ENCODE assay signal across 8 mouse cellular contexts in the genomic region with DNA sequence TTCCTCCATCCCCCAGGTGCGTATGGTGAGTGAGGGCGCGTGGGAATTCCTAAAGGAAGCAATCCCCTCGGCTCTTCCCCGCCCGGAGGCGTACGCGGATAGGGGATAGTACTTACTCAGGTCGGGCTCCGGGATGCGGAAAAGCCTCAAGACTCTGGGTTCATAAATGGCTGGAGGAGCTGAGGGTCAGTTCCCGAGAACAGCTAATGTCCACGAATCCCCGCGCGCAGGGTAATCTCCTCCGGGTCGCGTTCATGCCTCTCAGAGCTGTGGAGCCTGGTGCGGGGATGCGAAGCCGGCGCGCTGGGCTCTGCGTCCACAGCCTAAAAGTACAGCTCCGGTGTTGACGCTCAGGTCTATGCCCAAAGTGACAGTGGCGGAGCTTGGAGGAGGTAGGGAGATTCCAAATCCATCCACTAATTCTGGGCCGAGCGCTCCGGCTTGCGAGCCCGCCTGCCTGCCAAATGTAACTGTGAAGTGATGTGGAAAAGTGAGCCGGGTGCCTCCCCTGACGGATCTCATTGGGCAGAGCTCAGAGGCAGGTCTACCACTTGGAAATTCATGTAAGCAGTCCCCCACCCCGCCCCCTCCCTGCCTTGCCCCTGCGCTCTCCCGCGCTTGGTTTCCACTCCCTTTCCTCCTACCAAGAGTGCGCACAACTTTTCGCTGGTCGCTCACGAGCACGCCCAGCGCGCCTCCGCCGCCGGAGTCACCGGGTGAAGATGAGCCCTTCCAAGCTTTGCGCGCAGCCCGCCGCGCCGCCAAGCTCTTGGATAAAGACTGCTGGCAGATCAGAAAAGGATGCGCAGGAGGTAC. TPM values are rescaled to one million over a fixed set of nuclear protein-coding genes. Genes with fewer than 3 reads are reported as not detected.
DNase-seq lines count a peak whose midpoint lies in the region; ATAC-seq and TF ChIP-seq lines count a peak whose summit lies in the region.

TSS of gene Cdh8 (minus strand) at position 506 of the 816 bp plus-strand sequence.

- H3K4me2 ChIP-seq in intestine, postnatal 0 days (replicated peaks; ENCODE audit: low read depth) = peak within 1 kb of the TSS; percentile 55

- peak within 1 kb of the TSS; percentile 26 for H3K4me3 ChIP-seq in intestine, postnatal 0 days (ENCODE audit: low read depth, low read length)
- 0 out of 2 replicates have a peak within 1 kb of the TSS, but pooled peaks have one; percentile 13 for H3K4me3 ChIP-seq in small intestine, adult 2 months (ENCODE audit: low read depth, low read length)

- peak; percentile 5 for DNase-seq in adrenal gland, postnatal 25 days
- no peak for DNase-seq in adrenal gland, adult 2 months
- DNase-seq in cerebellum, adult 9-10 months = peak; percentile 91
- DNase-seq in lung, postnatal 10 days = peak; percentile 1

- peaks cover 33% of the 10 kb centered on the region for H3K27me3 ChIP-seq in intestine, postnatal 0 days (replicated peaks; ENCODE audit: control insufficient read depth, insufficient read depth, low read length)
- H3K27me3 ChIP-seq in small intestine, adult 2 months (ENCODE audit: control insufficient read depth, insufficient read depth, low read length) = no peaks in the 10 kb centered on the region

- no peak for TF ChIP-seq POLR2A in small intestine, adult 2 months (IDR thresholded peaks at IDR 0.05; ENCODE audit: low read depth, low read length)

- H3K36me3 ChIP-seq in intestine, postnatal 0 days (ENCODE audit: control insufficient read depth, insufficient read depth) = no peaks in the 10 kb centered on the region
- H3K36me3 ChIP-seq in small intestine, adult 2 months (ENCODE audit: control insufficient read depth, insufficient read depth, low read length) = no peaks in the 10 kb centered on the region

- 1% methylated on average over 58 of the region's 58 CpGs for WGBS in intestine, postnatal 0 days
- WGBS in small intestine, adult 2 months = 7% methylated on average over 58 of the region's 58 CpGs

- H3K9me3 ChIP-seq in intestine, postnatal 0 days (ENCODE audit: control insufficient read depth) = no peaks in the 10 kb centered on the region

- no peak within 1 kb of the TSS for H3K9ac ChIP-seq in intestine, postnatal 0 days (ENCODE audit: low read depth, low read length)

- peak; percentile 63 for ATAC-seq in frontal cortex, adult (ENCODE audit: low TSS enrichment)
- no peak for ATAC-seq in intestine, postnatal 0 days
- no peak for ATAC-seq in erythroid progenitor cell, adult 5-6 weeks (replicated peaks; ENCODE audit: low FRiP score, poor library complexity, severe bottlenecking)

- no peaks in the 10 kb centered on the region for H3K4me1 ChIP-seq in intestine, postnatal 0 days (replicated peaks; ENCODE audit: control insufficient read depth, insufficient read depth, low read length)
- no peaks in the 10 kb centered on the region for H3K4me1 ChIP-seq in small intestine, adult 2 months (ENCODE audit: control insufficient read depth, insufficient read depth, insufficient read length, low read length)

- H3K27ac ChIP-seq in intestine, postnatal 0 days (ENCODE audit: low read depth, low read length) = no peak within 1 kb of the TSS
- H3K27ac ChIP-seq in small intestine, adult 2 months (ENCODE audit: insufficient read depth, low read depth, low read length) = no peak within 1 kb of the TSS

- no peak for TF ChIP-seq CTCF in intestine, postnatal 0 days (IDR thresholded peaks at IDR 0.05; ENCODE audit: low read depth)
- no peak for TF ChIP-seq CTCF in small intestine, adult 2 months (IDR thresholded peaks at IDR 0.05; ENCODE audit: extremely low read depth, insufficient read length, insufficient replicate concordance, low read depth, low read length)

RNA-seq across cellular contexts. Expression of gene Cdh8, which starts in this region (rescaled TPM):
- not detected in 2 replicates for total RNA-seq in adrenal gland, postnatal 25 days (2021)
- not detected for total RNA-seq in adrenal gland, adult 2 months (2021)
- not detected in 2 replicates for polyA plus RNA-seq in adrenal gland, adult 2 months (2012; rRNA removed)
- 0.35 and 0.46 TPM in 2 replicates for polyA plus RNA-seq in intestine, postnatal 0 days (2015; fragmentation: Nextera tagmentation; extraction: Ambion mirVana)
- polyA plus RNA-seq in small intestine, adult 2 months (2012; rRNA removed) = not detected in 2 replicates
- not detected in 2 replicates for total RNA-seq in erythroid progenitor cell, adult 5-6 weeks (2015; ENCODE audit: low replicate concordance)
- not detected in 2 replicates for total RNA-seq in erythroid progenitor cell, adult 5-6 weeks (2017; ENCODE audit: low replicate concordance)

Comparison
In these comparisons a context has a peak if more than half of its experiments do, and no peak if none do; other contexts are left out.
1. Peak in DNase-seq in adrenal gland, postnatal 25 days; RNA of the gene not detected or under 1 TPM.